ENCODE assay signal across 9 mouse cellular contexts in genomic region chr7:28545048-28545890, GRCm38 (mm10). TPM values are rescaled to one million over a fixed set of nuclear protein-coding genes. Genes with fewer than 3 reads are reported as not detected.
A peak's percentile ranks its signal among the peaks of the same experiment; 100 is the strongest.
DNase-seq lines count a peak whose midpoint lies in the region; ATAC-seq and TF ChIP-seq lines count a peak whose summit lies in the region.
"Had no signal": no experiment of that assay in that cellular context is flagged by ENCODE, and none has a peak within 500 bp of the region (broad histone marks: within the 10 kb centered on the region; RNA-seq: fewer than 3 reads in every experiment).

No protein-coding gene starts in this region.

- no peak overlapping the region for H3K4me3 ChIP-seq in limb, embryonic 11.5 days (ENCODE audit: low read depth, low read length)
- H3K4me3 ChIP-seq in limb, embryonic 10.5 days: no peak overlapping the region
- no peak overlapping the region for H3K4me3 ChIP-seq in intestine, postnatal 0 days (ENCODE audit: low read depth, low read length)
- no peak overlapping the region for H3K4me3 ChIP-seq in midbrain, postnatal 0 days (ENCODE audit: low read depth, low read length)
- H3K4me3 ChIP-seq in layer of hippocampus, adult 2 months: no peak overlapping the region

- no peak for ATAC-seq in limb, embryonic 11.5 days (ENCODE audit: insufficient number of reproducible peaks, low FRiP score, low TSS enrichment, low read depth)
- peak; percentile 59 for ATAC-seq in intestine, postnatal 0 days
- ATAC-seq in midbrain, postnatal 0 days (ENCODE audit: low FRiP score): no peak
- no peak for ATAC-seq in cerebellum, adult (ENCODE audit: insufficient number of reproducible peaks, low FRiP score, low TSS enrichment)

- WGBS in limb, embryonic 11.5 days: 23% methylated on average over 14 of the region's 14 CpGs
- WGBS in limb, embryonic 10.5 days: 19% methylated on average over 14 of the region's 14 CpGs
- 30% methylated on average over 14 of the region's 14 CpGs for WGBS in intestine, postnatal 0 days
- 31% methylated on average over 13 of the region's 14 CpGs for WGBS in midbrain, postnatal 0 days

- no peak overlapping the region for H3K9ac ChIP-seq in limb, embryonic 11.5 days (ENCODE audit: low read length)
- no peak overlapping the region for H3K9ac ChIP-seq in intestine, postnatal 0 days (ENCODE audit: low read depth, low read length)
- H3K9ac ChIP-seq in midbrain, postnatal 0 days (replicated peaks; ENCODE audit: low read length, poor library complexity, severe bottlenecking): no peak overlapping the region

- no peak overlapping the region for H3K4me2 ChIP-seq in limb, embryonic 11.5 days (ENCODE audit: low read depth, severe bottlenecking)
- no peak overlapping the region for H3K4me2 ChIP-seq in intestine, postnatal 0 days (replicated peaks; ENCODE audit: low read depth)
- H3K4me2 ChIP-seq in midbrain, postnatal 0 days (ENCODE audit: low read depth, low read length, poor library complexity, severe bottlenecking): no peak overlapping the region

- peaks cover 39% of the 10 kb centered on the region for H3K27me3 ChIP-seq in limb, embryonic 11.5 days (ENCODE audit: control insufficient read depth, insufficient read depth, low read length)
- peaks cover 60% of the 10 kb centered on the region for H3K27me3 ChIP-seq in limb, embryonic 10.5 days (ENCODE audit: low read depth, poor library complexity, severe bottlenecking)
- peaks cover 26% of the 10 kb centered on the region for H3K27me3 ChIP-seq in intestine, postnatal 0 days (replicated peaks; ENCODE audit: control insufficient read depth, insufficient read depth, low read length)
- peaks cover 38% of the 10 kb centered on the region for H3K27me3 ChIP-seq in midbrain, postnatal 0 days (ENCODE audit: insufficient read depth, low read length)

- no peak for TF ChIP-seq CTCF in intestine, postnatal 0 days (IDR thresholded peaks at IDR 0.05; ENCODE audit: low read depth)
- no peak for TF ChIP-seq CTCF in midbrain, postnatal 0 days (IDR thresholded peaks at IDR 0.05)
- TF ChIP-seq CTCF in layer of hippocampus, adult 2 months (conservative IDR thresholded peaks at IDR 0.05): no peak

- H3K9me3 ChIP-seq in limb, embryonic 11.5 days (ENCODE audit: control insufficient read depth, low read length): no peaks in the 10 kb centered on the region
- H3K9me3 ChIP-seq in limb, embryonic 10.5 days (replicated peaks): no peaks in the 10 kb centered on the region
- H3K9me3 ChIP-seq in intestine, postnatal 0 days (ENCODE audit: control insufficient read depth): no peaks in the 10 kb centered on the region
- no peaks in the 10 kb centered on the region for H3K9me3 ChIP-seq in midbrain, postnatal 0 days (ENCODE audit: low read length)

- no peak overlapping the region for H3K27ac ChIP-seq in limb, embryonic 11.5 days (replicated peaks; ENCODE audit: low read depth, low read length)
- no peak overlapping the region for H3K27ac ChIP-seq in limb, embryonic 10.5 days
- H3K27ac ChIP-seq in intestine, postnatal 0 days (ENCODE audit: low read depth, low read length): no peak overlapping the region
- no peak overlapping the region for H3K27ac ChIP-seq in midbrain, postnatal 0 days (ENCODE audit: low read depth, low read length)
- no peak overlapping the region for H3K27ac ChIP-seq in layer of hippocampus, adult 2 months

- peaks cover 4% of the 10 kb centered on the region; the same call in 1 of the 2 replicates for H3K4me1 ChIP-seq in limb, embryonic 11.5 days (ENCODE audit: control insufficient read depth, insufficient read depth, low read length)
- H3K4me1 ChIP-seq in limb, embryonic 10.5 days: peaks cover 35% of the 10 kb centered on the region
- H3K4me1 ChIP-seq in intestine, postnatal 0 days (replicated peaks; ENCODE audit: control insufficient read depth, insufficient read depth, low read length): no peaks in the 10 kb centered on the region
- H3K4me1 ChIP-seq in midbrain, postnatal 0 days (ENCODE audit: insufficient read depth, low read length): 0 out of 2 replicates have a peak, but pooled peaks cover 2% of the 10 kb centered on the region

- no peaks in the 10 kb centered on the region for H3K36me3 ChIP-seq in limb, embryonic 11.5 days (ENCODE audit: control insufficient read depth, insufficient read depth, low read length)
- H3K36me3 ChIP-seq in limb, embryonic 10.5 days: no peaks in the 10 kb centered on the region
- H3K36me3 ChIP-seq in intestine, postnatal 0 days (ENCODE audit: control insufficient read depth, insufficient read depth): no peaks in the 10 kb centered on the region
- H3K36me3 ChIP-seq in midbrain, postnatal 0 days (ENCODE audit: insufficient read depth, low read length): no peaks in the 10 kb centered on the region

- DNase-seq in limb, embryonic 11.5 days (ENCODE audit: low spot score): peak; percentile 44
- no peak for DNase-seq in limb, embryonic 10.5 days (ENCODE audit: low spot score)
- DNase-seq in T-cell, adult 2 months (ENCODE audit: low spot score): peak; percentile 18
- DNase-seq in midbrain, postnatal 0 days (ENCODE audit: low spot score): peak; percentile 28
- DNase-seq in heart, adult 11 months: no peak
- no peak for DNase-seq in layer of hippocampus, adult 2 months (ENCODE audit: low spot score in 2 of 2)

RNA-seq across cellular contexts. Expression of gene Nccrp1, which starts 1.8 kb away (rescaled TPM):
- not detected in 2 replicates for polyA plus RNA-seq in limb, embryonic 11.5 days (2014; fragmentation: Nextera tagmentation; extraction: Ambion mirVana)
- not detected in 2 replicates for polyA plus RNA-seq in limb, embryonic 10.5 days (2016; fragmentation: Nextera tagmentation; extraction: Ambion mirVana)
- not detected in 2 replicates for polyA plus RNA-seq in intestine, postnatal 0 days (2015; fragmentation: Nextera tagmentation; extraction: Ambion mirVana)
- total RNA-seq in midbrain, postnatal 0 days (2014; rRNA removed): 1.4 TPM in 1 of 2 replicates, not detected in the other
- 0.16 and 0.47 TPM in 2 replicates for polyA plus RNA-seq in midbrain, postnatal 0 days (2015; fragmentation: Nextera tagmentation; extraction: Ambion mirVana)
- total RNA-seq in layer of hippocampus, adult 2 months (2021): under 1 TPM; 0.23 to 0.47 TPM
- polyA plus RNA-seq: heart, embryonic 16.5 days had no signal

RNA-seq across cellular contexts. Expression of gene Sycn, which starts 4.6 kb away (rescaled TPM):
- polyA plus RNA-seq in limb, embryonic 11.5 days (2014; fragmentation: Nextera tagmentation; extraction: Ambion mirVana): not detected in 2 replicates
- not detected in 2 replicates for polyA plus RNA-seq in limb, embryonic 10.5 days (2016; fragmentation: Nextera tagmentation; extraction: Ambion mirVana)
- polyA plus RNA-seq in intestine, postnatal 0 days (2015; fragmentation: Nextera tagmentation; extraction: Ambion mirVana): 17.0 and 23.4 TPM in 2 replicates
- total RNA-seq in midbrain, postnatal 0 days (2014; rRNA removed): not detected in 2 replicates
- polyA plus RNA-seq in midbrain, postnatal 0 days (2015; fragmentation: Nextera tagmentation; extraction: Ambion mirVana): not detected in 2 replicates
- not detected for total RNA-seq in layer of hippocampus, adult 2 months (2021)
- polyA plus RNA-seq: heart, embryonic 16.5 days had no signal

RNA-seq across cellular contexts. Expression of gene Ifnl3, which starts 22.6 kb away (rescaled TPM):
- polyA plus RNA-seq in limb, embryonic 11.5 days (2014; fragmentation: Nextera tagmentation; extraction: Ambion mirVana): not detected in 2 replicates
- not detected in 2 replicates for polyA plus RNA-seq in limb, embryonic 10.5 days (2016; fragmentation: Nextera tagmentation; extraction: Ambion mirVana)
- not detected in 2 replicates for polyA plus RNA-seq in intestine, postnatal 0 days (2015; fragmentation: Nextera tagmentation; extraction: Ambion mirVana)
- not detected in 2 replicates for total RNA-seq in midbrain, postnatal 0 days (2014; rRNA removed)
- polyA plus RNA-seq in midbrain, postnatal 0 days (2015; fragmentation: Nextera tagmentation; extraction: Ambion mirVana): not detected in 2 replicates
- total RNA-seq in layer of hippocampus, adult 2 months (2021): not detected
- polyA plus RNA-seq: heart, embryonic 16.5 days had no signal

RNA-seq across cellular contexts. Expression of gene Ifnl2, which starts 35.0 kb away (rescaled TPM):
- not detected in 2 replicates for polyA plus RNA-seq in limb, embryonic 11.5 days (2014; fragmentation: Nextera tagmentation; extraction: Ambion mirVana)
- not detected in 2 replicates for polyA plus RNA-seq in limb, embryonic 10.5 days (2016; fragmentation: Nextera tagmentation; extraction: Ambion mirVana)
- not detected in 2 replicates for polyA plus RNA-seq in intestine, postnatal 0 days (2015; fragmentation: Nextera tagmentation; extraction: Ambion mirVana)
- total RNA-seq in midbrain, postnatal 0 days (2014; rRNA removed): not detected in 2 replicates
- not detected in 2 replicates for polyA plus RNA-seq in midbrain, postnatal 0 days (2015; fragmentation: Nextera tagmentation; extraction: Ambion mirVana)
- not detected for total RNA-seq in layer of hippocampus, adult 2 months (2021)
- polyA plus RNA-seq: heart, embryonic 16.5 days had no signal

RNA-seq across cellular contexts. Expression of gene Samd4b, which starts 52.7 kb away (rescaled TPM):
- polyA plus RNA-seq in limb, embryonic 11.5 days (2014; fragmentation: Nextera tagmentation; extraction: Ambion mirVana): 37.5 and 37.6 TPM in 2 replicates
- polyA plus RNA-seq in limb, embryonic 10.5 days (2016; fragmentation: Nextera tagmentation; extraction: Ambion mirVana): 38.2 and 40.2 TPM in 2 replicates
- polyA plus RNA-seq in intestine, postnatal 0 days (2015; fragmentation: Nextera tagmentation; extraction: Ambion mirVana): 12.4 and 13.4 TPM in 2 replicates
- total RNA-seq in midbrain, postnatal 0 days (2014; rRNA removed): 48.2 and 56.0 TPM in 2 replicates
- 17.6 and 19.2 TPM in 2 replicates for polyA plus RNA-seq in midbrain, postnatal 0 days (2015; fragmentation: Nextera tagmentation; extraction: Ambion mirVana)
- 10 to 100 TPM; 67.8 to 70.1 TPM for total RNA-seq in layer of hippocampus, adult 2 months (2021)

Comparison
In these comparisons a context has a peak if more than half of its experiments do, and no peak if none do; other contexts are left out.
1. DNase-seq: peak in limb, embryonic 11.5 days (single experiment), T-cell, adult 2 months (single experiment) and midbrain, postnatal 0 days (single experiment); none in limb, embryonic 10.5 days (single experiment), heart, adult 11 months (single experiment) and layer of hippocampus, adult 2 months (0 of 2).
2. RNA of gene Sycn, which starts 4.6 kb away (polyA plus RNA-seq): 17.0 to 23.4 TPM in intestine, postnatal 0 days; not detected in limb, embryonic 11.5 days, not detected in limb, embryonic 10.5 days and not detected in midbrain, postnatal 0 days; every median in the first group is over 10 times any median in the second.